Mouse (Mus musculus): ENCODE results near the gene Tcl1b2.
"Not testable (repeated sequence)": the region's sequence is repeated elsewhere in the genome, so short reads cannot be mapped to it uniquely, and the experiment has no call there.

Gene Tcl1b2

DNA sequence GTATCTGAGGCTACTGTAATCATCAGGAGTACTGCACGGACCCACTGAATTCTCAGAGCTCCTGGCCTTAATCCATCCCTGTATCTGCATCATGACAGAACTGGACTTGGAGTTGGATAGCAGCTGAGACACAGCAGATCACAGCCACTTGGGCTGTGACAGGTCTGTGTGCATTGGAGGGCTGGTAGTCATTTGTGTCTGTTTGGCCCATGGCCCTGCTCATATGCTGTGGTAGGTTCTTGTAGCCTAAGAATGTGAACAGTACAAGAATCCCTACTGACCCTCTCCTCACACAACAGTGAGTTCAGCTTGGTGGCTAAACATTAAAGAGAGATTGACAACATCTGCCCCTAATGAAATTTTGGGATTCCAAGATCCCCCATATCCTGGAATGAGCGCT is 27.6 kb downstream of the Tcl1b2 start:
- DNase-seq (ENCODE audit: low read depth, low spot score) = no peak

DNA sequence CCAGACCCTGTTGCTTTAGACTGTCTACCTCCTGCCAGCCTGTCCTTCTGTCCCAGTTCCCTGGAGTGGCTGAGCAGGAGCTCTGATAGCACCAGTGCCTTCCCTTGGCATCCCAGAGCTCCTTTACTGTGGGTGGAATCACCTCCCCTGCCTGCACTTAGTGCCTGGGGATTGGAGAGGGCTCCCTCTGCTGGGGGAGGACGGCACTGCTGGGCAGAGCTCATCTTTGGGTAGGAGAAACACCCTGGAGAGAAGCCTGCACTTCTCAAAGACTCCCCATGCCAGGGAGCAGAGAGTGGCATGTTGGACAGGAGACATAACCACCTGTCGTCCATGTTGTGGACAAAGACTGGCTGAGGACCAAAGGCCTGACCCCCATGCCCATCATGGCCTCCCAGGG is 28.5 kb downstream of the Tcl1b2 start:
- DNase-seq (ENCODE audit: low read depth, low spot score) = not testable (repeated sequence)

DNA sequence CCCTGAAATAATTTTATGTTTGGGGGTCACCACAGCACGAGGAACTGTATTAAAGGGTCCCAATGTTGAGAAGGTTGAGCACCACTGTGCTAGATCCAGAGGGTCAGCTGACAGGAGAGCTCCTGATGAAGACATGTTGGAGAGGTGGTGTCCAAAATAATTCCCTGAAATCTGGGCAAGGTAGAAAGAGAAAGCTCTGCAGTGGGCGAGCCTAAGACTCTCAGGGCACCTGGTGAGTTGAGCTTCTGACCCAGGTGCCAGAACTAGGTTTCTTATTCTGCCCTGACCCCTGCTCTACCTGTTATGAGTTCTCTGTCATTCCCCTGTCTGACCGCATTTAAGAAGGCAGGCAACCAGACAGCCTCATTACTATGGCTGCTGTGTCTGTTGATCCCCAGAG is 30.2 kb downstream of the Tcl1b2 start, which contains the start of gene Tcl1b5:
Gene Tcl1b5, plus strand, starts transcription at position 301 of the 400 bp plus-strand sequence.
- not testable (repeated sequence) for DNase-seq (ENCODE audit: low read depth, low spot score)

DNA sequence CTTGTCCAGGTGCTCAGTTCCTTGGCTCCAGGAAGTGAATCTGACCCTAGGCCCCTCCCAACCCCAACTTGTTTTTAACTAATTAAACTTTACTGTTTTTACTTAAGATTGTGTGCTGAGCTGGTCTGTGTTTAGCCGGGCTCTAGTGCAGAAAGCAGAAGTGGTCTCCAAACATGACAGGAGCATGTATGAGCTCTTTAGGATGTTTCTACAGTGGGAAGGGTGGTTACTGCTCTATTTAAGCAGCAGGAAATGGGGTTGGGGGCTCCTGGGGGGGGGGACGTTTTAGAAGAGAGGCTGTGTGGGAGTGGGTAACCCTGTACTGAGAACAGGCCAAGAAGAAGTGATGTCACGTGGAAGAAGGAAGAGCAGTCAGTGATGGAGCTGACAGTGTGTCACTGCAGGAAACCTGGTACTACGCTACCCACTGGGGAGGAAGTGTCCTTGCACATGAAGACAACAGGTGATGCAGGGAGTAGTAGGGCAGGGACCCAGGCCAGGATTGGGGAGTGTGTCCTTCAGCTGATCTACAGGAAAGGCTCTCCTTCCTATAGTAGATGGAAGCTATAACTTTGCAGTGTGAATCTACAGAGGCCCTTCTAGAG is 35.3 kb downstream of the Tcl1b2 start:
- DNase-seq (ENCODE audit: low read depth, low spot score) = not testable (repeated sequence)

- DNase-seq (ENCODE audit: low read depth, low spot score) = not testable (repeated sequence)
Measured at GRCm38 (mm10) chr12:105188980-105189379, 43.2 kb downstream of the Tcl1b2 start.

DNA sequence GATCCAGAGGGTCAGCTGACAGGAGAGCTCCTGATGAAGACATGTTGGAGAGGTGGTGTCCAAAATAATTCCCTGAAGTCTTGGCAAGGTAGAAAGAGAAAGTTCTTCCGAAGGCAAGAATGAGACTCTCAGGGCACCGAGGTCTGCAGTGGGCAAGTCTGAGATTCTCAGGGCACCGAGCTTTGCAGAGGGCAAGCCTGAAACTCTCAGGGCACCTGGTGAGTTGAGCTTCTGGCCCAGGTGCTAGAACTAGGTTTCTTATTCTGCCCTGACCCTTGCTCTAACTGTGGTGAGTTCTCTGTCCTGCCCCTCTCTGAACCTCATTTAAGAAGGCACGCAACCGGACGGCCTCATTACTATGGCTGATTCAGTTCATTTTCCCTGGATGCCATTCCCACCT is 44.9 kb downstream of the Tcl1b2 start, which contains the start of gene Tcl1b3:
Gene Tcl1b3, plus strand, starts transcription at position 301 of the 400 bp plus-strand sequence.
- DNase-seq (ENCODE audit: low read depth, low spot score) = not testable (repeated sequence)

GRCm38 (mm10) chr12:105199684-105200497 is 54.1 kb downstream of the Tcl1b2 start:
- DNase-seq (ENCODE audit: low read depth, low spot score) = not testable (repeated sequence)

- not testable (repeated sequence) for DNase-seq (ENCODE audit: low read depth, low spot score)
Measured at GRCm38 (mm10) chr12:105201657-105202056, 55.8 kb downstream of the Tcl1b2 start, which contains the start of gene Tcl1b4. Gene Tcl1b4 (plus strand): TSS chr12:105201957.

Data from skeletal muscle tissue, adult 2 months (tissue).